ENCODE assay signal across 15 mouse cellular contexts in genomic region chr4:117311891-117312290, GRCm38 (mm10). TPM values are rescaled to one million over a fixed set of nuclear protein-coding genes. Genes with fewer than 3 reads are reported as not detected.
DNase-seq lines count a peak whose midpoint lies in the region; ATAC-seq and TF ChIP-seq lines count a peak whose summit lies in the region.
"Had no signal": no experiment of that assay in that cellular context is flagged by ENCODE, and none has a peak within 500 bp of the region (broad histone marks: within the 10 kb centered on the region; RNA-seq: fewer than 3 reads in every experiment).

No protein-coding gene starts in this region.

- WGBS in kidney, embryonic 14.5 days, result 18% methylated on average over 5 of the region's 5 CpGs
- WGBS in intestine, embryonic 14.5 days, result 32% methylated on average over 5 of the region's 5 CpGs
- 47% methylated on average over 5 of the region's 5 CpGs for WGBS in liver, embryonic 14.5 days (ENCODE audit: insufficient replicate concordance)

- H3K27ac ChIP-seq in kidney, embryonic 14.5 days (ENCODE audit: low read depth, low read length), result no peak overlapping the region
- H3K27ac ChIP-seq in intestine, embryonic 14.5 days (ENCODE audit: low read depth), result no peak overlapping the region
- H3K27ac ChIP-seq in liver, embryonic 14.5 days, result peak overlapping the region; percentile 94
- H3K27ac ChIP-seq: embryonic facial prominence, embryonic 15.5 days; midbrain, embryonic 12.5 days; neural tube, embryonic 13.5 days had no signal

- H3K36me3 ChIP-seq in kidney, embryonic 14.5 days (ENCODE audit: control insufficient read depth, insufficient read depth, low read length), result no peaks in the 10 kb centered on the region
- H3K36me3 ChIP-seq in intestine, embryonic 14.5 days (ENCODE audit: control insufficient read depth, insufficient read depth, low read length), result no peaks in the 10 kb centered on the region
- no peaks in the 10 kb centered on the region for H3K36me3 ChIP-seq in liver, embryonic 14.5 days (replicated peaks; ENCODE audit: control insufficient read depth, insufficient read depth, low read depth)
- H3K36me3 ChIP-seq: embryonic facial prominence, embryonic 15.5 days; midbrain, embryonic 12.5 days; neural tube, embryonic 13.5 days had no signal

- H3K9me3 ChIP-seq in kidney, embryonic 14.5 days (ENCODE audit: control insufficient read depth, low read length), result no peaks in the 10 kb centered on the region
- no peaks in the 10 kb centered on the region for H3K9me3 ChIP-seq in intestine, embryonic 14.5 days (ENCODE audit: control insufficient read depth, low read length)
- no peaks in the 10 kb centered on the region; the same call in 1 of the 2 replicates for H3K9me3 ChIP-seq in liver, embryonic 14.5 days (ENCODE audit: control insufficient read depth, low read length)
- H3K9me3 ChIP-seq: embryonic facial prominence, embryonic 15.5 days; midbrain, embryonic 12.5 days; neural tube, embryonic 13.5 days had no signal

- TF ChIP-seq CTCF in liver, embryonic 14.5 days (IDR thresholded peaks at IDR 0.05; ENCODE audit: low read depth), result no peak

- ATAC-seq in kidney, embryonic 14.5 days (ENCODE audit: low FRiP score, low TSS enrichment), result peak; percentile 48
- ATAC-seq in intestine, embryonic 14.5 days (replicated peaks; ENCODE audit: low FRiP score, low TSS enrichment, low read depth), result peak; percentile 58; the same call in 1 of the 2 replicates
- ATAC-seq in liver, embryonic 14.5 days (ENCODE audit: insufficient read depth), result no peak
- ATAC-seq: lung, postnatal 0 days had no signal

- no peak overlapping the region for H3K4me3 ChIP-seq in kidney, embryonic 14.5 days (ENCODE audit: low read length)
- H3K4me3 ChIP-seq in intestine, embryonic 14.5 days (ENCODE audit: low read depth, low read length), result no peak overlapping the region
- H3K4me3 ChIP-seq in liver, embryonic 14.5 days (ENCODE audit: insufficient read depth in 1 of 2, low read depth in 2 of 2, low read length in 2 of 2), result peak overlapping the region; percentile 12 to 40; a peak in 3 of 4 replicates
- H3K4me3 ChIP-seq: embryonic facial prominence, embryonic 15.5 days; midbrain, embryonic 12.5 days; neural tube, embryonic 13.5 days had no signal

- H3K4me1 ChIP-seq in kidney, embryonic 14.5 days (ENCODE audit: control insufficient read depth, insufficient read depth, low read length), result peaks cover 15% of the 10 kb centered on the region
- peaks cover 7% of the 10 kb centered on the region for H3K4me1 ChIP-seq in intestine, embryonic 14.5 days (replicated peaks; ENCODE audit: control insufficient read depth, insufficient read depth, low read length)
- H3K4me1 ChIP-seq in liver, embryonic 14.5 days (replicated peaks; ENCODE audit: control insufficient read depth in 2 of 2, insufficient read depth in 2 of 2, low read length in 1 of 2), result peaks cover 26 to 27% of the 10 kb centered on the region in 2 experiments

- TF ChIP-seq EP300 in liver, embryonic 14.5 days (IDR thresholded peaks at IDR 0.05; ENCODE audit: low read depth), result no peak

- DNase-seq in embryo, embryonic 10.5 days (ENCODE audit: low spot score), result peak; percentile 19
- no peak for DNase-seq in embryo, embryonic 9.5 days (ENCODE audit: extremely low spot score)
- no peak for DNase-seq in kidney, postnatal 25 days
- no peak for DNase-seq in intestine, embryonic 14.5 days (ENCODE audit: low spot score)
- no peak for DNase-seq in liver, embryonic 14.5 days (ENCODE audit: low read depth in 3 of 3, low spot score in 3 of 3)
- no peak for DNase-seq in B cell, adult 2 months
- DNase-seq in layer of hippocampus, adult 11-12 months (ENCODE audit: low spot score), result no peak
- DNase-seq: adrenal gland, adult 8-10 months; cerebellum, postnatal 25 days; thymus, postnatal 14 days had no signal

- no peak overlapping the region for H3K9ac ChIP-seq in kidney, embryonic 14.5 days (ENCODE audit: low read depth, low read length)
- H3K9ac ChIP-seq in intestine, embryonic 14.5 days (ENCODE audit: low read length), result no peak overlapping the region
- peak overlapping the region; percentile 80 for H3K9ac ChIP-seq in liver, embryonic 14.5 days (replicated peaks)
- H3K9ac ChIP-seq: embryonic facial prominence, embryonic 15.5 days; midbrain, embryonic 12.5 days had no signal

- H3K4me2 ChIP-seq in kidney, embryonic 14.5 days (replicated peaks; ENCODE audit: low read depth, low read length), result no peak overlapping the region
- H3K4me2 ChIP-seq in intestine, embryonic 14.5 days (ENCODE audit: low read length), result peak overlapping the region; percentile 32; the same call in 1 of the 2 replicates
- H3K4me2 ChIP-seq in liver, embryonic 14.5 days (ENCODE audit: low read depth), result peak overlapping the region; percentile 65
- H3K4me2 ChIP-seq: embryonic facial prominence, embryonic 15.5 days had no signal

- H3K27me3 ChIP-seq in kidney, embryonic 14.5 days (ENCODE audit: control insufficient read depth, insufficient read depth, low read length), result peaks cover 66% of the 10 kb centered on the region
- peaks cover 21% of the 10 kb centered on the region for H3K27me3 ChIP-seq in intestine, embryonic 14.5 days (replicated peaks; ENCODE audit: control insufficient read depth, insufficient read depth, low read length)
- H3K27me3 ChIP-seq in liver, embryonic 14.5 days (ENCODE audit: control insufficient read depth, insufficient read depth, low read length), result peaks cover 4% of the 10 kb centered on the region

RNA-seq across cellular contexts. Expression of gene Armh1, which starts 60.0 kb away (rescaled TPM):
- 0.15 and 0.54 TPM in 2 replicates for polyA plus RNA-seq in kidney, embryonic 14.5 days (2014; fragmentation: Nextera tagmentation; extraction: Ambion mirVana)
- 0.14 and 0.24 TPM in 2 replicates for polyA plus RNA-seq in intestine, embryonic 14.5 days (2014; fragmentation: Nextera tagmentation; extraction: Ambion mirVana)
- 0.08 TPM in 1 of 2 replicates, not detected in the other for polyA plus RNA-seq in liver, embryonic 14.5 days (2012; rRNA removed)
- polyA plus RNA-seq in liver, embryonic 14.5 days (2014; fragmentation: Nextera tagmentation; extraction: Ambion mirVana), result not detected in 2 replicates

Comparison
In these comparisons a context has a peak if more than half of its experiments do, and no peak if none do; other contexts are left out.
1. H3K4me3 ChIP-seq: peak in liver, embryonic 14.5 days (2 of 2); none in kidney, embryonic 14.5 days (single experiment) and intestine, embryonic 14.5 days (single experiment).